In genomic region chr6:113860023-113860734, GRCm38 (mm10) we compare ENCODE assay signal across 12 mouse cellular contexts.
DNase-seq lines count a peak whose midpoint lies in the region; ATAC-seq and TF ChIP-seq lines count a peak whose summit lies in the region.
"Had no signal": no experiment of that assay in that cellular context is flagged by ENCODE, and none has a peak within 500 bp of the region (broad histone marks: within the 10 kb centered on the region; RNA-seq: fewer than 3 reads in every experiment).

No protein-coding gene starts in this region.

- H3K27me3 ChIP-seq in hindbrain, embryonic 10.5 days (ENCODE audit: insufficient read depth, poor library complexity, severe bottlenecking), result no peaks in the 10 kb centered on the region
- H3K27me3 ChIP-seq in midbrain, embryonic 15.5 days (replicated peaks), result no peaks in the 10 kb centered on the region
- H3K27me3 ChIP-seq: kidney, embryonic 15.5 days had no signal

- peak overlapping the region; percentile 85 for H3K27ac ChIP-seq in left cerebral cortex, adult 2 months
- peak overlapping the region; percentile 47; the same call in 1 of the 2 replicates for H3K27ac ChIP-seq in cortical plate, adult 2 months (ENCODE audit: insufficient read depth, low read length)
- peak overlapping the region; percentile 45 for H3K27ac ChIP-seq in hindbrain, embryonic 10.5 days
- H3K27ac ChIP-seq in midbrain, embryonic 15.5 days, result peak overlapping the region; percentile 52
- H3K27ac ChIP-seq: heart, embryonic 13.5 days; kidney, embryonic 15.5 days; liver, embryonic 14.5 days had no signal

- no peak overlapping the region for H3K4me3 ChIP-seq in left cerebral cortex, adult 2 months
- no peak overlapping the region for H3K4me3 ChIP-seq in cortical plate, adult 2 months (ENCODE audit: insufficient read depth, low read length)
- H3K4me3 ChIP-seq in hindbrain, embryonic 10.5 days, result no peak overlapping the region
- H3K4me3 ChIP-seq in midbrain, embryonic 15.5 days, result no peak overlapping the region
- H3K4me3 ChIP-seq: heart, embryonic 13.5 days; kidney, embryonic 15.5 days had no signal

- H3K36me3 ChIP-seq in hindbrain, embryonic 10.5 days, result no peaks in the 10 kb centered on the region
- H3K36me3 ChIP-seq in midbrain, embryonic 15.5 days (replicated peaks), result no peaks in the 10 kb centered on the region
- H3K36me3 ChIP-seq: heart, embryonic 13.5 days; kidney, embryonic 15.5 days had no signal

- intact Hi-C loops in left cerebral cortex, adult 2 months (cut with DNase I), result no loop called here

- H3K9me3 ChIP-seq in hindbrain, embryonic 10.5 days, result no peaks in the 10 kb centered on the region
- H3K9me3 ChIP-seq in midbrain, embryonic 15.5 days, result no peaks in the 10 kb centered on the region
- H3K9me3 ChIP-seq: heart, embryonic 13.5 days; kidney, embryonic 15.5 days had no signal

- no peak for TF ChIP-seq POLR2A in cortical plate, adult 2 months (IDR thresholded peaks at IDR 0.05; ENCODE audit: extremely low read depth, insufficient read depth, low read length)

- H3K4me1 ChIP-seq in cortical plate, adult 2 months (ENCODE audit: control insufficient read depth, insufficient read depth, low read length), result peaks cover 32% of the 10 kb centered on the region
- H3K4me1 ChIP-seq in hindbrain, embryonic 10.5 days (replicated peaks), result peaks cover 45% of the 10 kb centered on the region
- peaks cover 17% of the 10 kb centered on the region for H3K4me1 ChIP-seq in midbrain, embryonic 15.5 days
- H3K4me1 ChIP-seq: heart, embryonic 13.5 days; kidney, embryonic 15.5 days had no signal

- H3K9ac ChIP-seq in midbrain, embryonic 15.5 days, result no peak overlapping the region
- H3K9ac ChIP-seq: heart, embryonic 13.5 days; kidney, embryonic 15.5 days; liver, embryonic 14.5 days had no signal

- peak in 1 of 2 experiments; percentile 13 for DNase-seq in left cerebral cortex, adult 2 months (ENCODE audit: extremely low spot score in 1 of 2, low spot score in 2 of 2)
- no peak for DNase-seq in left cerebral cortex, adult 8-10 months (ENCODE audit: low spot score in 2 of 2)
- no peak for DNase-seq in hindbrain, embryonic 10.5 days (ENCODE audit: low spot score)
- DNase-seq in urinary bladder, adult 2 months (ENCODE audit: low spot score), result no peak
- DNase-seq in adrenal gland, adult 2 months, result no peak
- DNase-seq in left cerebral cortex, adult 11 months (ENCODE audit: low spot score), result no peak
- DNase-seq: lung, postnatal 10 days had no signal

- TF ChIP-seq CTCF in left cerebral cortex, adult 2 months (IDR thresholded peaks at IDR 0.05), result no peak
- TF ChIP-seq CTCF in cortical plate, adult 2 months (IDR thresholded peaks at IDR 0.05; ENCODE audit: extremely low read depth, insufficient read depth, low read length), result no peak

- WGBS in hindbrain, embryonic 10.5 days, result 67% methylated on average over 9 of the region's 9 CpGs
- WGBS in midbrain, embryonic 15.5 days, result 53% methylated on average over 9 of the region's 9 CpGs

- ATAC-seq in midbrain, embryonic 15.5 days (replicated peaks), result 0 out of 2 replicates have a peak, but pooled peaks have one; percentile 3

- no peak overlapping the region for H3K4me2 ChIP-seq in midbrain, embryonic 15.5 days
- H3K4me2 ChIP-seq: heart, embryonic 13.5 days; kidney, embryonic 15.5 days had no signal
